Mouse (Mus musculus): ENCODE results near the gene Vax1. TPM values are rescaled to one million over a fixed set of nuclear protein-coding genes. Genes with fewer than 3 reads are reported as not detected.

Vax1 gene
- total and polyA plus RNA-seq, 2 experiments from 2014 or later = not detected

DNA sequence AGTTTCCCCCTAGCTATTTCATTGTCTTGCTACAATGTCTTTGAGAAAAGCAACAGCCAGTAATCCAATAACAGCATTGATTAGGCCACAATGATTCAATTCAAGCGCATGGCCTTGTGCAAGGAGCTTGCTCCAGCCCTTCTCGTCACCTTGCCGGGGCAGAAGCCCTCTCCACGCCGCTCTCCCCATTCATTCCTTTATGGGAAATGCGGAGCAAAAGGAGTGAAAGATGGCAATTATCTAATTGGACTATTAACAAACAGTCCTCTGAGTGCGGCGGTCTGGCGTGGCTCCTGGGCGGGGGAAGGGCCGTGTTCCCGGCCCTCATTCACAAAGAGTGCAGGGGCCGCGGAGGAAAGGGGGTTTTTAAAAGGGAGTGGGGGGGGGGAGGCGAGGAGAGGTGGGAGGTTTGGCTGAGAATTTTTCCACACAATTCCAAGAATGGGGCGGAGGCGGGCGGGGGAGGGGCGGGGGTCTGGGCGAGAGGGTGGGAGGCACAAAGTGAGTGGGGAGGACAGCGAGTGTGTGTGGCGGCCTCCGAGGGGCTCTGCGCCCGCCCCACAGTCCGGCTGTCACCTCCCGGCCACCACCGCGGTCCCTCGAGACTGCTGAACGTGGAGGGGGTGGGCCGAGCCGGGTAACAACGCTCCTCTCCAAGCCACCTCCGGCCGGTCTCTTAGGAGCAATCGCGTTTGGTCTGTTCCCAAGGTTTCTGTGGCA, 1.5 kb upstream of the Vax1 start:
- DNase-seq (ENCODE audit: low spot score) = no peak
- Histone ChIP-seq H3K9me3 (ENCODE audit: low read length) (no peaks in the 10 kb centered on the region), H3K9ac (replicated peaks; ENCODE audit: low read length) (no peak overlapping the region), H3K4me3 (ENCODE audit: low read length) (no peak overlapping the region), H3K27ac (no peak overlapping the region), H3K4me1 (ENCODE audit: insufficient read depth, low read length) (peaks cover 6% of the 10 kb centered on the region; the same call in 1 of the 2 replicates), H3K36me3 (ENCODE audit: insufficient read depth, low read length) (no peaks in the 10 kb centered on the region), H3K27me3 (ENCODE audit: insufficient read depth, low read length) (peaks cover 82% of the 10 kb centered on the region), H3K4me2 (ENCODE audit: low read depth, low read length) (0 out of 2 replicates have a peak overlapping the region, but pooled peaks have one; percentile 21)
- ATAC-seq = 0 out of 2 replicates have a peak, but pooled peaks have one; percentile 35
- TF ChIP-seq CTCF (IDR thresholded peaks at IDR 0.05; ENCODE audit: low read depth) = no peak
- WGBS = 1% methylated on average over 37 of the region's 38 CpGs

- Histone ChIP-seq H3K27me3 (ENCODE audit: insufficient read depth, low read length) (peaks cover 82% of the 10 kb centered on the region), H3K36me3 (ENCODE audit: insufficient read depth, low read length) (no peaks in the 10 kb centered on the region), H3K27ac (no peak overlapping the region), H3K4me2 (ENCODE audit: low read depth, low read length) (no peak overlapping the region), H3K4me1 (ENCODE audit: insufficient read depth, low read length) (peaks cover 6% of the 10 kb centered on the region; the same call in 1 of the 2 replicates), H3K4me3 (ENCODE audit: low read length) (no peak overlapping the region; the same call in 1 of the 2 replicates), H3K9me3 (ENCODE audit: low read length) (no peaks in the 10 kb centered on the region), H3K9ac (replicated peaks; ENCODE audit: low read length) (no peak overlapping the region)
- 0% methylated on average over 5 of the region's 6 CpGs for WGBS
- no peak for TF ChIP-seq CTCF (IDR thresholded peaks at IDR 0.05; ENCODE audit: low read depth)
- ATAC-seq (no peak), DNase-seq (ENCODE audit: low spot score) (no peak)
Measured at GRCm38 (mm10) chr19:59170766-59171095, 875 bp upstream of the Vax1 start.

GRCm38 (mm10) chr19:59169143-59169935, 517 bp downstream of the Vax1 start:
- no peak for TF ChIP-seq CTCF (IDR thresholded peaks at IDR 0.05; ENCODE audit: low read depth)
- no peak for ATAC-seq
- Histone ChIP-seq H3K27me3 (ENCODE audit: insufficient read depth, low read length) (peaks cover 85% of the 10 kb centered on the region), H3K4me2 (ENCODE audit: low read depth, low read length) (peak overlapping the region; percentile 40), H3K9me3 (ENCODE audit: low read length) (no peaks in the 10 kb centered on the region), H3K4me1 (ENCODE audit: insufficient read depth, low read length) (peaks cover 6% of the 10 kb centered on the region; the same call in 1 of the 2 replicates), H3K9ac (replicated peaks; ENCODE audit: low read length) (no peak overlapping the region), H3K36me3 (ENCODE audit: insufficient read depth, low read length) (no peaks in the 10 kb centered on the region), H3K4me3 (ENCODE audit: low read length) (peak overlapping the region; percentile 23), H3K27ac (no peak overlapping the region)
- no peak for DNase-seq (ENCODE audit: low spot score)
- 2% methylated on average over 65 of the region's 65 CpGs for WGBS

- no peak for DNase-seq (ENCODE audit: low spot score)
- no peak overlapping the region for H3K4me3 ChIP-seq (ENCODE audit: low read length)
- no peak overlapping the region for H3K9ac ChIP-seq (replicated peaks; ENCODE audit: low read length)
- WGBS = 5% methylated on average over 17 of the region's 17 CpGs
- H3K4me1 ChIP-seq (ENCODE audit: insufficient read depth, low read length) = peaks cover 6% of the 10 kb centered on the region; the same call in 1 of the 2 replicates
- no peaks in the 10 kb centered on the region for H3K36me3 ChIP-seq (ENCODE audit: insufficient read depth, low read length)
- TF ChIP-seq CTCF (IDR thresholded peaks at IDR 0.05; ENCODE audit: low read depth) = no peak
- H3K27ac ChIP-seq = no peak overlapping the region
- no peak for ATAC-seq
- H3K27me3 ChIP-seq (ENCODE audit: insufficient read depth, low read length) = peaks cover 85% of the 10 kb centered on the region
- no peaks in the 10 kb centered on the region for H3K9me3 ChIP-seq (ENCODE audit: low read length)
- no peak overlapping the region for H3K4me2 ChIP-seq (ENCODE audit: low read depth, low read length)
Measured at GRCm38 (mm10) chr19:59168386-59168905, 1.4 kb downstream of the Vax1 start.

- Histone ChIP-seq H3K4me3 (ENCODE audit: low read length) (no peak overlapping the region), H3K27ac (no peak overlapping the region)
Measured at GRCm38 (mm10) chr19:59167871-59168270, 2.0 kb downstream of the Vax1 start.

DNA sequence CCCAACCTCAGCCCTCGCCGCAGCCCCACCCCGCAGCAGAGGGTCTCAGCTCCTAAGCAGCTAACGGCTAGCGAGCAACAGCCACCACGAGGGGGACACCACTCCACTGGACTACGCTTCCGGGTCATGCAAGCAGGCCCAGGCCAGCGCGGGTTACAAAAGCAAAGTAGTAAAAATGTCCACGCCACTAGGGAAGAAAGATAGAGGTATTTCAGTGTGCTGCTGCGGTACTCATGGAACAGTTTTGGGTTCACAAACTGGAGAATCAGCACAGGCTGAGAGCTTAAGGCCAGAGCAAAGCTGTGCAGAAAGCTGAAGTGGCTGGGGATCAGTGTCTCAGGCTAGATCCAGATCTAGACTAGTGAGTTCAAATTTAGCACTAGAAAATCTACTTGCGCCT, 3.0 kb downstream of the Vax1 start:
- Histone ChIP-seq H3K9me3 (ENCODE audit: low read length) (no peaks in the 10 kb centered on the region), H3K4me2 (ENCODE audit: low read depth, low read length) (peak overlapping the region; percentile 49), H3K27ac (no peak overlapping the region), H3K27me3 (ENCODE audit: insufficient read depth, low read length) (peaks cover 90% of the 10 kb centered on the region), H3K4me3 (ENCODE audit: low read length) (peak overlapping the region; percentile 29; the same call in 1 of the 2 replicates), H3K4me1 (ENCODE audit: insufficient read depth, low read length) (peaks cover 6% of the 10 kb centered on the region; the same call in 1 of the 2 replicates), H3K9ac (replicated peaks; ENCODE audit: low read length) (no peak overlapping the region), H3K36me3 (ENCODE audit: insufficient read depth, low read length) (no peaks in the 10 kb centered on the region)
- ATAC-seq = no peak
- TF ChIP-seq CTCF (IDR thresholded peaks at IDR 0.05; ENCODE audit: low read depth) = peak; percentile 13; the same call in 1 of the 2 replicates
- DNase-seq (ENCODE audit: low spot score) = no peak
- 5% methylated on average over 13 of the region's 13 CpGs for WGBS

More at GRCm38 (mm10) chr19:59167871-59168270, 2.0 kb downstream of the Vax1 start:
- Histone ChIP-seq H3K4me2 (ENCODE audit: low read depth, low read length) (no peak overlapping the region), H3K36me3 (ENCODE audit: insufficient read depth, low read length) (no peaks in the 10 kb centered on the region), H3K27me3 (ENCODE audit: insufficient read depth, low read length) (peaks cover 85% of the 10 kb centered on the region), H3K9me3 (ENCODE audit: low read length) (no peaks in the 10 kb centered on the region), H3K4me1 (ENCODE audit: insufficient read depth, low read length) (peaks cover 6% of the 10 kb centered on the region; the same call in 1 of the 2 replicates), H3K9ac (replicated peaks; ENCODE audit: low read length) (no peak overlapping the region)
- ATAC-seq (no peak), DNase-seq (ENCODE audit: low spot score) (no peak)
- 31% methylated on average over 5 of the region's 5 CpGs for WGBS
- TF ChIP-seq CTCF (IDR thresholded peaks at IDR 0.05; ENCODE audit: low read depth) = no peak

Measured in hindbrain, postnatal 0 days (tissue).